Mouse (Mus musculus): ENCODE results near the gene Trak1. TPM values are rescaled to one million over a fixed set of nuclear protein-coding genes. Genes with fewer than 3 reads are reported as not detected.

The Trak1 gene
- polyA plus RNA-seq, 1 experiment from 2014 or later = 40.3 TPM

GRCm38 (mm10) chr9:121310501-121310900, 13.2 kb downstream of the Trak1 start:
- peak; percentile 67 for DNase-seq (ENCODE audit: low spot score)
- Histone ChIP-seq H3K27ac (ENCODE audit: low read depth, low read length) (peak overlapping the region; percentile 63; the same call in 1 of the 2 replicates), H3K4me3 (ENCODE audit: low read depth, low read length) (no peak overlapping the region), H3K9me3 (replicated peaks; ENCODE audit: control insufficient read depth, low read length) (no peaks in the 10 kb centered on the region), H3K36me3 (ENCODE audit: control insufficient read depth, insufficient read depth, low read length) (0 out of 2 replicates have a peak, but pooled peaks cover 3% of the 10 kb centered on the region), H3K4me2 (ENCODE audit: low read length) (no peak overlapping the region), H3K27me3 (replicated peaks; ENCODE audit: control insufficient read depth, insufficient read depth, low read length) (no peaks in the 10 kb centered on the region), H3K4me1 (ENCODE audit: control insufficient read depth, insufficient read depth, low read length) (peaks cover 46% of the 10 kb centered on the region), H3K9ac (ENCODE audit: low read length) (no peak overlapping the region)
- ATAC-seq = peak; percentile 48
- 54% methylated on average over 7 of the region's 7 CpGs for WGBS

- H3K36me3 ChIP-seq (ENCODE audit: control insufficient read depth, insufficient read depth, low read length) = 0 out of 2 replicates have a peak, but pooled peaks cover 1% of the 10 kb centered on the region
- no peaks in the 10 kb centered on the region for H3K27me3 ChIP-seq (replicated peaks; ENCODE audit: control insufficient read depth, insufficient read depth, low read length)
- peaks cover 58% of the 10 kb centered on the region for H3K4me1 ChIP-seq (ENCODE audit: control insufficient read depth, insufficient read depth, low read length)
- WGBS = 53% methylated on average over 6 of the region's 6 CpGs
- peak overlapping the region; percentile 91 for H3K27ac ChIP-seq (ENCODE audit: low read depth, low read length)
- H3K9ac ChIP-seq (ENCODE audit: low read length) = no peak overlapping the region
- no peaks in the 10 kb centered on the region for H3K9me3 ChIP-seq (replicated peaks; ENCODE audit: control insufficient read depth, low read length)
- H3K4me3 ChIP-seq (ENCODE audit: low read depth, low read length) = no peak overlapping the region
- ATAC-seq = no peak
- DNase-seq (ENCODE audit: low spot score) = no peak
- H3K4me2 ChIP-seq (ENCODE audit: low read length) = no peak overlapping the region
These were observed 14.5 kb downstream of the Trak1 start for GRCm38 (mm10) chr9:121311846-121312236.

- Histone ChIP-seq H3K27ac (ENCODE audit: low read depth, low read length) (peak overlapping the region; percentile 91), H3K4me1 (ENCODE audit: control insufficient read depth, insufficient read depth, low read length) (peaks cover 63% of the 10 kb centered on the region), H3K9me3 (replicated peaks; ENCODE audit: control insufficient read depth, low read length) (no peaks in the 10 kb centered on the region), H3K27me3 (replicated peaks; ENCODE audit: control insufficient read depth, insufficient read depth, low read length) (no peaks in the 10 kb centered on the region), H3K4me3 (ENCODE audit: low read depth, low read length) (no peak overlapping the region), H3K9ac (ENCODE audit: low read length) (no peak overlapping the region; the same call in 1 of the 2 replicates), H3K4me2 (ENCODE audit: low read length) (0 out of 2 replicates have a peak overlapping the region, but pooled peaks have one; percentile 4), H3K36me3 (ENCODE audit: control insufficient read depth, insufficient read depth, low read length) (no peaks in the 10 kb centered on the region)
- ATAC-seq (peak; percentile 28), DNase-seq (ENCODE audit: low spot score) (peak; percentile 82)
- 13% methylated on average over 10 of the region's 10 CpGs for WGBS
These were observed 15.1 kb downstream of the Trak1 start for GRCm38 (mm10) chr9:121312237-121312891.

DNA sequence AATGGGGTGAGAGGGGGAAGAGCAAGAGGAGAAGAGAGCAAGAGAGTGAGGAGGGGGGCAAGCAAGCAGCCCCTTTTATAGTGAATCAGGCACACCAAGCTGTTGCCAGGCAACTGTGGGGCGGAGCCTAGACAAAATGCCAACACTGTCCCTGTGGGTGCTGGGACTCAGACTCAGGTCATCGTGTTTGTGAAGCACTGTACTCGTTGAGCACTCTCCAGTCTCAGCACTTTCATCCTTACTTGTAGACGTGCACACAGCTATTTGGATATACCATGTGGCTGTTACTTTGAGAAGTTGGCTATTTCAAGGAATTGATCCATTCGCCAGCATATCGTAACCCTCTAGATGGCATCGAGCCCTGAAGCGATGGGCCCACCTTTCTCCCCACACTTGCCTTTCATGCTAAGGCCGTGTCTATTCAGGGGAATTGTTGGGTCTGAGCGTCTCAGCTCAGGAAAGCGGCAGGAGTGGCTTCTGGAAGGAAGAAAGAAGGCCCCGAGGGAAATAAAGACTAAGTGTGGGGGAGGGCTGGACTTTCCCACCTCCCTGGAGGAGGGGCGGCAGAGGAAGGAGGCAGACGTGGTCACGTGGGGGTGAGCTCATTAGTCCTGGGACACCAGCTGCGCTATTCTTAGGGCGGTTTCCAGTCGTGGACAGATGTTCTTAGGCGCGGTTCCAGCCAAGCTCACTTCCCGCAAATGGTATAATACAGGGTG, 16.5 kb downstream of the Trak1 start:
- H3K4me3 ChIP-seq (ENCODE audit: low read depth, low read length) = peak overlapping the region; percentile 8
- WGBS = 0% methylated on average over 21 of the region's 21 CpGs
- DNase-seq (ENCODE audit: low spot score) (peak; percentile 89), ATAC-seq (peak; percentile 64)
- H3K4me2 ChIP-seq (ENCODE audit: low read length) = peak overlapping the region; percentile 48
- peak overlapping the region; percentile 91 for H3K27ac ChIP-seq (ENCODE audit: low read depth, low read length)
- 0 out of 2 replicates have a peak, but pooled peaks cover 6% of the 10 kb centered on the region for H3K36me3 ChIP-seq (ENCODE audit: control insufficient read depth, insufficient read depth, low read length)
- peak overlapping the region; percentile 44; the same call in 1 of the 2 replicates for H3K9ac ChIP-seq (ENCODE audit: low read length)
- H3K9me3 ChIP-seq (replicated peaks; ENCODE audit: control insufficient read depth, low read length) = no peaks in the 10 kb centered on the region
- H3K4me1 ChIP-seq (ENCODE audit: control insufficient read depth, insufficient read depth, low read length) = peaks cover 64% of the 10 kb centered on the region
- no peaks in the 10 kb centered on the region for H3K27me3 ChIP-seq (replicated peaks; ENCODE audit: control insufficient read depth, insufficient read depth, low read length)

DNA sequence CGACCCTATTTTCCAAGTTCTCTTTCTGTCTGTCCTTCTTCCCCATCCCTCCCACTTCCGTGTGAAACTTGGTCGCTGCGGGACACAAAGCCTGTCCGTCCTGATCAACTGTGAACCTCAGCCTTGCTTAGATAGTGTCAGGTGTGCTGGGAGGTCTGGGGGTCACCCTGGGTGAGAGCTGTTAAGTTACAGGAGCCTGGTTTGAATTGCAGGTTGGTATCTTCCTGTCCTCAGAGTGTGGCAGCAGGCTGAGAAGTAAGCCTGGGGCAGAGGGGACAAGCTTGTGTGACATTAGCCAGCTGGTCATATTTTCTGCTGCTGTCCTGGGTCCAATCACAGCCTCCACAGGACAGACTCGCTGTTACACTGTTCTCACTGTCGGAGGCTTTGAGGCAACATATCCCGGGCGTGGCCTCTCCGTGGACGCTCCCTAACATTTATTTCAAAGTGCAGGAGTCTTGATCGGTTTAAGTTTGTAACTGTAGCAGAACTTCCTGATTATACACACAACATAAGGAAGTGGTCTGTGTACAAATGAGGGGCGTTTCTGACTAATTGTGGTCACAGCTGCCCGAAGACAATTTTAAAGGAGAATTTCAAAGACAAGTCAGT, 17.3 kb downstream of the Trak1 start:
- no peaks in the 10 kb centered on the region for H3K27me3 ChIP-seq (replicated peaks; ENCODE audit: control insufficient read depth, insufficient read depth, low read length)
- H3K4me2 ChIP-seq (ENCODE audit: low read length) = peak overlapping the region; percentile 48
- peak overlapping the region; percentile 8 for H3K4me3 ChIP-seq (ENCODE audit: low read depth, low read length)
- DNase-seq (ENCODE audit: low spot score) (no peak), ATAC-seq (no peak)
- no peaks in the 10 kb centered on the region for H3K9me3 ChIP-seq (replicated peaks; ENCODE audit: control insufficient read depth, low read length)
- 0 out of 2 replicates have a peak, but pooled peaks cover 6% of the 10 kb centered on the region for H3K36me3 ChIP-seq (ENCODE audit: control insufficient read depth, insufficient read depth, low read length)
- peak overlapping the region; percentile 44 for H3K9ac ChIP-seq (ENCODE audit: low read length)
- H3K27ac ChIP-seq (ENCODE audit: low read depth, low read length) = peak overlapping the region; percentile 91
- peaks cover 64% of the 10 kb centered on the region for H3K4me1 ChIP-seq (ENCODE audit: control insufficient read depth, insufficient read depth, low read length)
- WGBS = 11% methylated on average over 14 of the region's 14 CpGs

- no peaks in the 10 kb centered on the region for H3K27me3 ChIP-seq (replicated peaks; ENCODE audit: control insufficient read depth, insufficient read depth, low read length)
- peak overlapping the region; percentile 81 for H3K27ac ChIP-seq (ENCODE audit: low read depth, low read length)
- 0 out of 2 replicates have a peak, but pooled peaks have one; percentile 4 for ATAC-seq
- no peak overlapping the region for H3K4me3 ChIP-seq (ENCODE audit: low read depth, low read length)
- H3K36me3 ChIP-seq (ENCODE audit: control insufficient read depth, insufficient read depth, low read length) = 0 out of 2 replicates have a peak, but pooled peaks cover 6% of the 10 kb centered on the region
- peak; percentile 46 for DNase-seq (ENCODE audit: low spot score)
- WGBS = 30% methylated on average over 4 of the region's 4 CpGs
- no peak overlapping the region for H3K9ac ChIP-seq (ENCODE audit: low read length)
- H3K9me3 ChIP-seq (replicated peaks; ENCODE audit: control insufficient read depth, low read length) = no peaks in the 10 kb centered on the region
- H3K4me2 ChIP-seq (ENCODE audit: low read length) = no peak overlapping the region
- H3K4me1 ChIP-seq (ENCODE audit: control insufficient read depth, insufficient read depth, low read length) = peaks cover 63% of the 10 kb centered on the region
These were observed 18.7 kb downstream of the Trak1 start for GRCm38 (mm10) chr9:121315901-121316595.

DNA sequence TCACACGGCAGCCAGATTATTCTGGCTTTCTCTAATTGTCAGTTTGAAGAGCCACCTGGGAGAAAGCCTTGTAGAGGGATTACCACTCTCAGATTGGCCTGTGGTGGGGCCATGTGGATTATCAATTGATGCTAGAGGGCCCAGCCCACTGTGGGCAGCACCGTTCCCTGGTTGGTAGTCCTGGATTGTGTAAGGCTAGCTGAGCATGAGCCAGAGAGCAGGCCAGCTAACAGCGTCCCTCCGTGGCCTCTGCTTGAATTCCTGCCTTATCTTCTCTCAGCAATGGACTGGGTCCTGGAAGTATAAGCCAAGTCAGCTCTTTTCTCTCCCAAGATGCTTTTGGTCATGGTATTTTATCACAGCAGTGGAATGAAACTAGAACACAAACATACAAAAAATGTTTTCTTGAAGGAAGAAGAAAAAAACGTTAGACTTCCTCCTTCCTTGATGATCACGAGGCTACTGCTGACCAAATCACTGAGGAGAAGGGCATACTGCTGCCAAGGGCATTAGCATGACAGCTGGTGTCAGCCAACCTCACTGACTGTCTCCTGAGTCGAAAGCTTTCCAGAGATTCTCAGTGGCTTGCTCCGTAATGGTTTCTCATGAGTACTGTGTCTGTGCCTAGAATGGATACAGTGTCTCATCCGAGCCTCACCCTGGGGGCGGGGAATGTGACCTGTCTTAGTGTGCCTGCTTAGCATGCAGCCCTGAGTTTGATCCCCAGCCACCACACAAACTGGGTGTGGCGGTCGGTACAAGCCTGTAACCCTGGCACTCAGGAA, 19.5 kb downstream of the Trak1 start:
- no peak overlapping the region for H3K4me2 ChIP-seq (ENCODE audit: low read length)
- no peak overlapping the region for H3K9ac ChIP-seq (ENCODE audit: low read length)
- H3K27me3 ChIP-seq (replicated peaks; ENCODE audit: control insufficient read depth, insufficient read depth, low read length) = no peaks in the 10 kb centered on the region
- peaks cover 60% of the 10 kb centered on the region for H3K4me1 ChIP-seq (ENCODE audit: control insufficient read depth, insufficient read depth, low read length)
- peak overlapping the region; percentile 81 for H3K27ac ChIP-seq (ENCODE audit: low read depth, low read length)
- 0 out of 2 replicates have a peak, but pooled peaks cover 6% of the 10 kb centered on the region for H3K36me3 ChIP-seq (ENCODE audit: control insufficient read depth, insufficient read depth, low read length)
- H3K4me3 ChIP-seq (ENCODE audit: low read depth, low read length) = no peak overlapping the region
- ATAC-seq = no peak
- DNase-seq (ENCODE audit: low spot score) = no peak
- whole genome bisulfite sequencing = 56% methylated on average over 12 of the region's 12 CpGs
- no peaks in the 10 kb centered on the region for H3K9me3 ChIP-seq (replicated peaks; ENCODE audit: control insufficient read depth, low read length)
